Mouse (Mus musculus) cerebellum, adult 9-10 months (tissue): ENCODE measurements at regions not wholly inside any gene's neighbourhood (a gene's known extent, or its start where the extent isn't known, plus 50 kb on each side); places are given as distances from the start of the nearest gene placed in this dataset.

Experiments used
- DNase-seq: peaks from one replicate; pipeline ENCODE4 v3.0.0; 2022

GRCm38 (mm10) chr9:61047289-61047688 is 252.9 kb downstream of the Uaca start:
- DNase-seq = no peak

GRCm38 (mm10) chr9:61048576-61048975 is 254.2 kb downstream of the Uaca start:
- DNase-seq = no peak

DNA sequence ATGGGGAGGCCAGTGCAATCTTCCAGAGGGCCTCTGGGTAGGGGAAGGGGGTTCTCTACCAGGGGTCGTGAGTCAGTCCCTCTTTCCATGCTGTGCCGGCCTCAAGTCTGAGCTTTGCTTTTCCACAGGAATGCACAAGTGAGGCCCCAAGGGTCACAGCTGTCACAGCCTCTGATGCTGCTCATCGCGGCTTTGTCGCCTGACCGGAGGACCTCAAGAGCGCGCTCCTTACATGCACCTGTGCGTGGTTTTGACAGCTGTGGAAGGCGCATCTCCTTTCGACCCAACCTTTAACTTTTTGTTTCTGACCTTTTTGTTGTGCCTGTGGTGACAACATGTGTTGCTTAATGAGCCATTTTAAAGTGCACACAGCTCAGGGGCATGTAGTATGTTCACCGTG is 258.3 kb downstream of the Uaca start:
- no peak for DNase-seq

DNA sequence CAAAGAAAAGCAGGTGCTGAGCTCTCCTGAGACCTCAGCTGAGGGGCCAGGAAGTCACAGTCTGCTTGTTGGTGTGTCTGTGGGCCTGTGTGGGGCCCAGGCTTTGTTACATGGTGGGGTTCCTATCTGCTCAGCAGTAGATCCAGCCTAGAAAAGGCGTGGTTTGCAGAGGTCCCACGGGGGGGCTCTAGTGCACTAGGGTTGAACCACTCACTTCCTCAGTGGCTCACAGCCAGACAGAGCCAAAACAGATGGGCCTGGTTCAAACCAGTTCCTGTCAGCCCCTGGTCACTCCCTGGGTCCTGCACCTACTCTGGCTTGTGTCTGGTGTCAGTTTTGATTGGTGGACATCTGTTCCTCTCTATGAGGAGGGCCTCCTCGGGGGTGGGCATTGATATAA is 260.1 kb downstream of the Uaca start:
- DNase-seq = no peak

- no peak for DNase-seq
These were observed 261.1 kb downstream of the Uaca start for GRCm38 (mm10) chr9:61055392-61055791.

DNA sequence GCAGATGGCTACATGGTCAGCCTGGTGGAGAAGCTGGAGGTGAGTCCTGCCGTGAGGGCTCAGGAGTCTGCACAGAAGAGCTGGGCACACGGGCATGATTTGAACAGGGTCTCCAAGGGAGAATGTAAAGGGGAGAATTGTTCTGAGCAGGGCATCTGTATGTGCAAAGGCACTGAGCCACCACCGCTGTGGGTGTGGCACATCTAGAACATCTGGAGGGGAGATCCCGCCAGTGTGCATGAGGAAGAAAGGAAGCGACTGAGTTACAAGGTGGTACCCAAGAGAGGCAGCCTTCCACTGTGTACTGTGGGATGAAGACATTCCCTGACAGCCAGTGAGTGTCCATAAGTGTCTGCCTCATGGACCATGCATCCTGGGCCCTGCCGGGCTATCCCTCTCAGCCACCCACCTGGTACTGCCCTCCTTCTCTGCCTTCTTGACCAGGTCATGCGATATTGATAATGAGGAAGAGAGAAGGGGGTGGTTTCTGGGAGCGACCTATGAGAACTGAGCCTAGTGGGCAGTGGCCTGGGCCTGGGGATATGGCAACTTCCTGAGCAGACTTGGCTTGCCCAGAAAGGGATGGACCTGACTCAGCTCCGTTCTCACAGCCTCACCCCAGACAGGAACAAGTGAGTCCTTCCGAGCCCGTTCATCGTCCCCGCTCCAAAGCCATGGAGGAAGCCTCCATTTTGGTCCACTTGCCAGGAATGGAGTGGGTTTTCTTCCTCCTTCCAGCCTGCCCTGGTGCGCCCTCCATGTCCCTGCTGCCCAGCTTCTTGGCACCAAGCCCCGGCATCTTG is 261.8 kb downstream of the Uaca start:
- DNase-seq = no peak

DNA sequence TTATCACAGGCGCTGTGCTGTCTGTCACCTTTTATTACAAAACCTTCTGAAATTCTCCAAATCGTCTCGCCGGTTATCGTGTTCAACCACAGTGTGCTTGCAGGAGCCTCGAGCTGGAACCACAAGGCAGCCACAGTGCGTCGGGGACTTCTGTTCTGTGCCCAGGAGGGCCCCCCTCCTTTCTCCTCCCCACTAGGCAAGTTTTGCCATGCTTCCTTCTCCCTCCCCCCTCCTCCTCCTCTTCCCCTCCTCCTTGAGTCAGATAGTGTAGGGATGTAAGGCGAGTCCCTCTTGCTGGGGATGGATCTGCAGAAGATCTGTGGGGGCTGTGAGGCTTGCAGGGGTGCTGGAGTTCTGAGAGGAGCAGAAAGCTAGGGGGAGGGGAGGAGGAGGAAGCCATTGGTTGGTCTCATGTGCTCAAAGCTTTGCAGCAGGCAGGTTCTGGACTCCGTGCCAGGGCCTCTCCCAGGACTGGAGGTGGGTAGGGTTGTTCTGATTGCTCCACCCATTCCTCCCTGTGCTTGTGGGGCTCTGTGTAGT is 262.5 kb downstream of the Uaca start:
- no peak for DNase-seq

DNA sequence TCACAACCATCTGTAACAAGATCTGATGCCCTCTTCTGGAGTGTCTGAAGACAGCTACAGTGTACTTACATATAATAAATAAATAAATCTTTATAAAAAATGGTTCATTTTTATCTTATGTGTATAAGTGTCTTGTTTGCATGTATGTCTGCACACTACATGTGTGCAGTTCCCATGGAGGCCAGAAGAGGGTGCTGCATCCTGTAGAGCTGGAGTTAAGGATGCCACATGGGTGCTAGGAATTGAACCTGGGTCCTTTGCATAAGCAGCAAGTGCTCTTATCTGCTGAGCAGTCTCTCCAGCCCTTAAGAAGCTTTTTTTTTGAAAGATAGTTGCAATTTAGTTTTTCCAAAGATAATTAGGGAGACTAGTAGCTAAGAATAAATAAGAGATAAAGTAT is 264.9 kb downstream of the Uaca start:
- DNase-seq = no peak

GRCm38 (mm10) chr9:61060958-61061357 is 266.6 kb downstream of the Uaca start:
- DNase-seq = no peak

- no peak for DNase-seq
These were observed 270.5 kb downstream of the Uaca start for GRCm38 (mm10) chr9:61064714-61065305.

- DNase-seq = no peak
These were observed 275.4 kb downstream of the Uaca start for GRCm38 (mm10) chr9:61069553-61070314.

DNA sequence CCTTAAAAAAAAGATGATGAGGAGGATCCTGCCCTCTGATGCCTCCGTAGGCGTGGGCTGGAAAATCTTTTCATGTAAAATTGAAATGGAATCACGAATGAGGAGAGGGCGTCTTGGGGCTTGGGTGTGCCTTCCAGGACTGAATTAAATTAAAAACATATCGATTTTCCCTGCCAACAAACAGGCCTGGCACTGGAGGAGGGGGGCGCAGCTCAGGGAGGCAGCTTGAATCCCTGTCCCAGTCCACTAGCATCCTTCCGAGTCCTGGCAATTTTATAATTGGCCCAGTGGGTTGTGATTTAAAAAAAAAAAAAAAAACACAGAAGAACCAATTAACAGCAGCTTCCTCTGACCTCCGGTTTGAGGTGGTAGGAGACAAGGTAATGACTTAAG is 276.0 kb downstream of the Uaca start:
- DNase-seq = no peak

DNA sequence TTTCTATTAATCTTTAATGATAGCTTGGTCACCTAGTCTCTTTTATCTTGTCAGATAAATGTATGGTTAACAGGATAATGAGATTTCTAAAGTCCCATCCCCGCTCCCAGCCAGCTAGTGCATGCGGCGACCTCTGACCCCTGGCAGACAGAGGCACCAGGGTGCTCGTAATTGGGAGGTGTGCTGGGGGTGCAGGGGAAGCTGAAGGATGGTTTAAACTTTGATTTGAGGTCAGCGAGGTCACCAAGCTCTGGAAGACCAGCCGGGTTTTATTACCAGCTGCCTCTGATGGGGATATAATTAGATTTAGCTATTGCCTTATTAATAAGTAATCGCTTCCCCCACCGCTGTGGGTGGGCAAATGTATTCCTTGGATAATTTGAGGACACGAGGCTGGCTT is 276.5 kb downstream of the Uaca start:
- DNase-seq = no peak

DNA sequence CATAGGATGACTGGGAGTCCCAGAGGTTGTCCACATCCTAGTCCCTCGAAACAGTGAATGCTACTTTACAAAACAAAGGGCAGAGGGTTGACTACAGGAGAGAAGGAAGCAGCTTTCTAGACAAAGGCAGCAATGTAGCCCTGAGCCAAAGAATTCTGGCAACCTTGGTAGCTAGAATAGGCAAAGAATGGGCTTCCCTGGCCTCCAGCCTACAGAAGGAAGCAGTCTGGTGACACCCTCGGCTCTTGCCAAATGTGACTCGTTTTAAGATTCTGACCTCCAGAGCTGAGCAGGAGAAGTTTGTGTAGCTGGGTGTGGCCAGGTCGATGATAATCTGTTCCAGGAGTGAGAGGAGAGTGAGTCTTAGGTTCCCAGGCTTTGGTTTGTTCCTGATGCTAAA is 279.1 kb downstream of the Uaca start:
- DNase-seq = no peak

DNA sequence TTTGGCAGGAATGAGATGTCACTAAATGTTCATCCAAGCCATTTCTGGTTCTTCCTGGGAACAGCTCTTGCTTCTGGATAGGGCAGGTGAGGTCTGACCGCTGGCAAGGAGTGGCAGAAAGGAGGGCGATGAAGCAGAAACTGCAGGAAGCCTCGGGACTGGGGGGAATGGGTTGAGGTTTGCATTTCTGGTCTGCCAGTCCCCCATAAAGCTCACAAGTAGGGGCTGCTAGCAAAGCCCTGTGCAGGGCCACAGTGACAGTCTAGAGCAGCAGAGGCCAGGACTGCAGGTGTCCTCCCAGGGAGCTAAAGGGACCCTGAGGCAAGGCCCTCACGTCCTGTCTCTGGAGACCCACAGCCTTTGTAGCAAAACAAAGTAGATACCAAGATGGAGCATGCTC is 280.7 kb downstream of the Uaca start:
- DNase-seq = no peak

- no peak for DNase-seq
These were observed 282.8 kb downstream of the Uaca start for GRCm38 (mm10) chr9:61077181-61077580.

DNA sequence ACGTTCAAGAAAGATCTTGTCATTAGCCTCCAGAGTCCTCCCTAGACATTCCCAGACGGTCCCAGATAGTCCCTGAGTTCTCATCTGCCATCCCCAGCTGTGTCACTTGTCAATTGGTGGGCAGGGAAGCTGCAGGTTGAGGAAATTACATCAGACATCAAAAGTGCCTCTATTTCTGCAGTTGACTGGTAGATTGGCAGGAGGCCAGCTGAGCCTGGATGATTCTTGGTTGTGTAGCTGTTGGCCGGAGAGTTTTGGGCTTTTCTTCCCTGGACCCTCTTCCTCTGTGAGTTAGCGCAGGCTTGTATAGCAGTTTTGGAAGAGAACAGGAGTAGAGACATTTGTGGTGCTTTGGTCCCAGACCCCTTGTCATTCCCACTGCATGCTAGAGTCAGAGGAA is 283.5 kb downstream of the Uaca start:
- DNase-seq = no peak

DNA sequence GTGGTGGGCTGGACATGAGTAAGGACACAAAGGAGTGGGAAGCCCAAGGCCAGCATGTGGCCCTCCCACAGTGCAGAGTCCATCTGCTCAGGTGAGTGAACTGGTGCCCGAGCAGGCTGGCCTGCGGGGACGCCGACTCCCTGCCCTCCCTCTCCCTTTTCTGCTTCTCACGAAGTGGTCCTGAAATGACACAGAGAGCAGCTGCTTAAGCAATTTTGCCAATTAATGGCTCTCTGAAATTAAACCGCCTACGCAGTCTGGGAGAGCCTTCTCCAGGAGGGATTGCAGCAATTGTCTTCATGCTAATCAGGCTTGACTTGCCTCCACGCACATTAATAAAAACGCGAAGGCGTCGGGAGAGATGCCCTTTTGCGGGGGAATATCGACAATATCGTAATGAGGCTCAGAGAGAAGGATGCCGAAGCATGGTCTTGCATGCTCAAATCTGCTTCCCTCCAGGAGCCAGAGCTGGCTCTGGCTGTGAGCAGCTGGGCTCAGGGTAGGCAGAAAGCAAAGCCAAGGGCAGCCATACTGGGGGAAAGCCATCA is 287.2 kb downstream of the Uaca start:
- peak; percentile 82 for DNase-seq

- no peak for DNase-seq
These were observed 287.4 kb upstream of the Tle3 start for GRCm38 (mm10) chr9:61084655-61085230.

DNA sequence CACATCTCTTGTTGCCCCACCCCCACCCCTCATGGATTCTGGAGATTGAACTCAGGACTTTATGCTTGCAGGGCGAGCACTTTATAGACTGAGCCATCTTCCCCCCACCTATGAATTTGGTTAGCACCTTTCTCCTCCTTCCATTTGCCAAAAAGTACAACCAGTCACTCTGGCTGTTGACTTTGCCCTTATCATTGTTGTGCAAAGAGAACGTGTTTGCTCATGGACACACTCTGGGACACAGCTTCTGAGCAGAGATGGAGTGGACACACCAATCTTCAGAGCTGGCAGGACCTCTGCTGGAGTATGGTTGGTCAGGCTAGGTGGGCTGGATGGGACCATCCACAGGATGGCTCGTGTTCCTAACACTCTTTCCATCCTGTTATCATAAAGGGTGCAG is 285.1 kb upstream of the Tle3 start:
- no peak for DNase-seq

DNA sequence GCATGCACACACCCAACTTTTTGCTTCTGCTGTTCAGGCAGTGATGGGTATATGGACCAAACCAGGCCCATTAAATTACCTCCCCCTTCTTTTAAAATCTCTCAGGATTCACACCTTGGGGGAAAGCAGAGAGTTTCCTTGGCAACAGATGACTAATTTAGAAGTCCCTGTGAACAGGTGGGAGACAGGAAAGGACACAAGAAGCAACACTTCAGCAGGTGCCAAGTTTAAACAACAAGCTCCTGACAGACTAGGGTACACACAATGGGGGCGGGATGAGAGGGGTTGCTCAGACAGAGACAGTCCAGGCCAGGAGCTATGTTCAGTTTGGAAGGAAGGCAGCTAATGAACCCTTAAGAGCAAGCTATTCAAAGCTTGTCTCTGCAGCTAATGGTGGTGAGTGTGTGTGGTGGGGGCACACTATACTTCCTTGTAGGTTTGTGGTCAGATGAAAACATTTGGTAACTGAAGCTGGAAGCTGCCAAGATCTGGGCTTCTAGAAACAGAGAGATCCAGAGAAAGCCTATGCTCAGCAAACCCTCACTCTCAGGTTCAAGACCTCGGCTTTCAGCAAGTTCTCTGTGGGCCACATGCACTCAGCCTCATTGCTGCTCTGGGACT is 283.0 kb upstream of the Tle3 start:
- DNase-seq = no peak

GRCm38 (mm10) chr9:61091036-61091435 is 281.1 kb upstream of the Tle3 start:
- no peak for DNase-seq
